Mouse (Mus musculus) telencephalon, adult 2 months (tissue): ENCODE results near the gene Akap8.
A peak's percentile ranks its signal among the peaks of the same experiment; 100 is the strongest.

Experiments
- DNase-seq: peaks from one replicate; pipeline ENCODE4 v3.0.0-alpha.2; 2011; ENCODE audit warnings: low read depth, low spot score

Gene Akap8

GRCm38 (mm10) chr17:32284262-32285137, 36.5 kb downstream of the Akap8 start, which contains the start of gene Brd4:
Gene Brd4 (minus strand): TSS chr17:32284722.
- peak; percentile 74 for DNase-seq

GRCm38 (mm10) chr17:32283771-32284221, 37.2 kb downstream of the Akap8 start:
- DNase-seq: no peak

GRCm38 (mm10) chr17:32283341-32283740, 37.7 kb downstream of the Akap8 start:
- DNase-seq: no peak

GRCm38 (mm10) chr17:32281611-32282310, 39.3 kb downstream of the Akap8 start:
- no peak for DNase-seq

- no peak for DNase-seq
These were observed 39.9 kb downstream of the Akap8 start for GRCm38 (mm10) chr17:32281126-32281525.

GRCm38 (mm10) chr17:32280575-32280974, 40.5 kb downstream of the Akap8 start:
- no peak for DNase-seq

GRCm38 (mm10) chr17:32277201-32277600, 43.8 kb downstream of the Akap8 start:
- DNase-seq: no peak

GRCm38 (mm10) chr17:32275568-32275967, 45.5 kb downstream of the Akap8 start:
- no peak for DNase-seq

GRCm38 (mm10) chr17:32269151-32269550, 51.9 kb downstream of the Akap8 start:
- no peak for DNase-seq

- no peak for DNase-seq
These were observed 52.5 kb downstream of the Akap8 start for GRCm38 (mm10) chr17:32268540-32268960.

- DNase-seq: no peak
These were observed 52.9 kb downstream of the Akap8 start for GRCm38 (mm10) chr17:32268096-32268495.

- no peak for DNase-seq
These were observed 53.4 kb downstream of the Akap8 start for GRCm38 (mm10) chr17:32267617-32268016.

GRCm38 (mm10) chr17:32263672-32264071, 57.4 kb downstream of the Akap8 start:
- DNase-seq: no peak

GRCm38 (mm10) chr17:32262831-32263559, 58.0 kb downstream of the Akap8 start:
- DNase-seq: no peak

GRCm38 (mm10) chr17:32258869-32259268, 62.2 kb downstream of the Akap8 start:
- no peak for DNase-seq

- no peak for DNase-seq
These were observed 63.1 kb downstream of the Akap8 start for GRCm38 (mm10) chr17:32257944-32258343.

GRCm38 (mm10) chr17:32257452-32257851, 63.6 kb downstream of the Akap8 start:
- DNase-seq: no peak

GRCm38 (mm10) chr17:32256896-32257295, 64.1 kb downstream of the Akap8 start:
- DNase-seq: no peak
